Mouse (Mus musculus) heart, embryonic 10.5 days (tissue): ENCODE data around the gene Mysm1. TPM values are rescaled to one million over a fixed set of nuclear protein-coding genes. Genes with fewer than 3 reads are reported as not detected.

Experiments
- polyA plus RNA-seq: library from polyadenylated mRNA; unstranded; fragments of >200 nt; fragmentation: Nextera tagmentation; extraction: Ambion mirVana; gene quantifications from 2 replicates; pipeline ENCODE4 v1.2.1, GENCODE M21; 2016

The Mysm1 gene
- polyA plus RNA-seq, 1 experiment from 2014 or later: 22.3 TPM

Other genes starting within 250 kb of the Mysm1 start
- gene Tek, start 239.8 kb downstream of the Mysm1 start, polyA plus RNA-seq: 41.4 and 63.6 TPM in 2 replicates
- not detected in 2 replicates for gene Eqtn, start 50.3 kb downstream of the Mysm1 start, polyA plus RNA-seq
- gene Jun, start 73.1 kb upstream of the Mysm1 start, polyA plus RNA-seq: 75.7 and 76.6 TPM in 2 replicates